Mouse (Mus musculus) cerebellum, adult 18-20 months (tissue): ENCODE data around the gene Kifc1.
"Not testable (repeated sequence)": the region's sequence is repeated elsewhere in the genome, so short reads cannot be mapped to it uniquely, and the experiment has no call there.

Experiments used
- DNase-seq, 2 experiments: peaks; one replicate each; pipeline ENCODE4 v3.0.0; 2021

Kifc1 gene

GRCm38 (mm10) chr17:33918293-33919203 lies 28.1 kb upstream of the Kifc1 start:
- DNase-seq: no peak

GRCm38 (mm10) chr17:33917656-33918292 lies 27.3 kb upstream of the Kifc1 start:
- DNase-seq: no peak

- DNase-seq: peak in 1 of 2 experiments; percentile 37
Measured at GRCm38 (mm10) chr17:33916847-33917655, 26.6 kb upstream of the Kifc1 start.

GRCm38 (mm10) chr17:33916294-33916693 lies 25.8 kb upstream of the Kifc1 start:
- peak in 1 of 2 experiments; percentile 55 for DNase-seq

- peak; percentile 96 to 97 for DNase-seq
Measured at GRCm38 (mm10) chr17:33915671-33916250, 25.3 kb upstream of the Kifc1 start, which contains the start of the genes Tapbp and Zbtb22. Gene Tapbp (plus strand): TSS chr17:33915899. Gene Zbtb22 (plus strand): TSS chr17:33915904.

GRCm38 (mm10) chr17:33914969-33915391 lies 24.5 kb upstream of the Kifc1 start:
- no peak for DNase-seq

GRCm38 (mm10) chr17:33913905-33914304 lies 23.4 kb upstream of the Kifc1 start:
- no peak for DNase-seq

- no peak for DNase-seq
Measured at GRCm38 (mm10) chr17:33913264-33913663, 22.8 kb upstream of the Kifc1 start.

GRCm38 (mm10) chr17:33911813-33912414 lies 21.5 kb upstream of the Kifc1 start:
- peak in 1 of 2 experiments; percentile 12 for DNase-seq

GRCm38 (mm10) chr17:33911052-33911812 lies 20.8 kb upstream of the Kifc1 start:
- DNase-seq: no peak

- no peak for DNase-seq
Measured at GRCm38 (mm10) chr17:33910346-33911051, 20.0 kb upstream of the Kifc1 start.

GRCm38 (mm10) chr17:33909869-33910250 lies 19.4 kb upstream of the Kifc1 start:
- no peak for DNase-seq

- peak; percentile 99 for DNase-seq
Measured at GRCm38 (mm10) chr17:33909077-33909868, 18.8 kb upstream of the Kifc1 start, which contains the start of gene Daxx. Gene Daxx (plus strand): TSS chr17:33909414.

- DNase-seq: peak; percentile 60 to 68
Measured at GRCm38 (mm10) chr17:33908331-33909076, 18.0 kb upstream of the Kifc1 start.

GRCm38 (mm10) chr17:33904835-33905234 lies 14.4 kb upstream of the Kifc1 start, which contains the start of gene Platr17:
Gene Platr17 (plus strand): TSS chr17:33905135.
- not testable (repeated sequence) for DNase-seq

GRCm38 (mm10) chr17:33903911-33904651 lies 13.6 kb upstream of the Kifc1 start:
- not testable (repeated sequence) for DNase-seq

- DNase-seq: no peak
Measured at GRCm38 (mm10) chr17:33902491-33902890, 12.0 kb upstream of the Kifc1 start.

GRCm38 (mm10) chr17:33902079-33902478 lies 11.6 kb upstream of the Kifc1 start:
- DNase-seq: no peak
